Mouse (Mus musculus) heart, postnatal 0 days (tissue): ENCODE results near the gene Nme3.

Experiments used
- CTCF ChIP-seq: IDR thresholded peaks from 2 replicates; pipeline ENCODE4 v1.5.1; 2016; ENCODE audit warnings: antibody characterized with exemption, control low read depth, low read depth
- EP300 ChIP-seq: IDR thresholded peaks from 2 replicates; pipeline ENCODE4 v1.6.1; 2016; ENCODE audit warnings: antibody characterized with exemption, low read depth

DNA sequence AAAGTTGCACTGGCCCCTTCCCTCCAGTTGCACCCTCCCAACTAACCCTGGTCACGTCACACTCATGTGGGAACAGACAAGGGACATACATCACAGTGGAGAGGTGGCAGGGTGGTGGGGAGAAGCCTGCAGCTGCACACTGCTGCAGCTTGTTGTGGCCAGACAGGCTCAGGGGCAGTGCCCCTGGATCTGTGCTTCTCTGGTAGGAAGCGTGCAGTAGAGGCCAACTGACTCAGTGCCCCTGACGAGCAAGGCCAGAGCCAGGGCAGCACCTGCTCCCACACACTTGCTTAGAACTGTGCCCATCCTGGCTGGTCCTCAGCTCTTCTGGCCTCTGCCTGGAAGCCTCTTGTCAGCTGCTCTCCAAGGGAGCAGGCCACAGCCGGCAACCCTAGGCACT, 1.3 kb downstream of the Nme3 start:
- no peak for TF ChIP-seq CTCF
- no peak for TF ChIP-seq EP300
